Mouse (Mus musculus) ES-E14 (cell line): ENCODE measurements around the gene Hdhd5. TPM values are rescaled to one million over a fixed set of nuclear protein-coding genes. Genes with fewer than 3 reads are reported as not detected.

Source experiments
- DNase-seq: peaks from one replicate; pipeline ENCODE4 v3.0.0-alpha.2; 2013; ENCODE audit warnings: low read depth, low spot score
- H3K27ac ChIP-seq: 2 replicates; pipeline ENCODE4 v1.5.1; 2012; ENCODE audit warnings: low read depth, mild to moderate bottlenecking, low read length, moderate library complexity, mixed read lengths; ENCODE audit not compliant: poor library complexity, insufficient read depth, severe bottlenecking
- H3K36me3 ChIP-seq: 2 replicates; pipeline ENCODE4 v1.6.1; 2012; ENCODE audit warnings: mild to moderate bottlenecking, low read length, moderate library complexity, mixed read lengths; ENCODE audit not compliant: control insufficient read depth, poor library complexity, insufficient read depth, severe bottlenecking
- H3K4me1 ChIP-seq, 2 experiments: fragments of 150-350 bp in 1 of 2; sonication (generic) in 1 of 2; 2 replicates each; pipeline ENCODE4 v1.6.1; 2012; ENCODE audit warnings: low read length in 2 of 2, mild to moderate bottlenecking in 1 of 2, mixed read lengths in 1 of 2; ENCODE audit not compliant: control insufficient read depth in 2 of 2, insufficient read depth in 2 of 2, poor library complexity in 1 of 2
- H3K4me3 ChIP-seq, 2 experiments: fragments of 150-350 bp in 1 of 2; sonication (generic) in 1 of 2; 2 replicates each; pipeline ENCODE4 v1.5.1; 2012; ENCODE audit warnings: low read length in 2 of 2, low read depth in 1 of 2, mild to moderate bottlenecking in 1 of 2, mixed read lengths in 1 of 2; ENCODE audit not compliant: insufficient read depth in 1 of 2, poor library complexity in 1 of 2, severe bottlenecking in 1 of 2
- H3K9ac ChIP-seq: 2 replicates; pipeline ENCODE4 v1.6.1; 2012; ENCODE audit warnings: low read depth, mild to moderate bottlenecking, low read length, mixed read lengths; ENCODE audit not compliant: poor library complexity, insufficient read depth, severe bottlenecking
- H3K9me3 ChIP-seq: fragments of 150-350 bp; sonication (generic); 2 replicates; pipeline ENCODE4 v1.6.1; 2012; ENCODE audit warnings: low read depth, mild to moderate bottlenecking, low read length; ENCODE audit not compliant: control insufficient read depth, insufficient read depth
- CHD2 ChIP-seq: IDR thresholded peaks from 2 replicates; pipeline ENCODE4 v1.6.1; 2014; ENCODE audit warnings: mild to moderate bottlenecking, low read depth, low read length, inconsistent platforms
- HCFC1 ChIP-seq: IDR thresholded peaks from 2 replicates; pipeline ENCODE4 v1.6.1; 2012; ENCODE audit warnings: low read length, inconsistent platforms, borderline replicate concordance; ENCODE audit not compliant: insufficient read depth
- MAFK ChIP-seq: IDR thresholded peaks from 2 replicates; pipeline ENCODE4 v1.6.1; 2014; ENCODE audit warnings: mild to moderate bottlenecking, low read depth, low read length, inconsistent platforms; ENCODE audit not compliant: insufficient read depth
- ZC3H11A ChIP-seq: IDR thresholded peaks from 2 replicates; pipeline ENCODE4 v1.6.1; 2012; ENCODE audit warnings: low read depth, mild to moderate bottlenecking, inconsistent platforms, low read length, borderline replicate concordance
- ZNF384 ChIP-seq: IDR thresholded peaks from 2 replicates; pipeline ENCODE4 v1.6.1; 2012; ENCODE audit warnings: low read depth, low read length, inconsistent platforms
- in situ Hi-C, 2 experiments: fragments of 600-800 bp; cut with MboI; formaldehyde crosslinking; loops; one replicate each; pipeline ENCODE4 v1.15.1; 2025; ENCODE audit warnings: low sequenced_read_pairs in 2 of 2, inconsistent platforms in 1 of 2; ENCODE audit not compliant: unreplicated experiment in 2 of 2
- total RNA-seq: library from RNA; depleted of rRNA; stranded (reverse); fragments of 300-350 nt; gene quantifications from 2 replicates; pipeline ENCODE4 v1.2.3, GENCODE M21; 2012

Hdhd5 gene
- total RNA-seq, 1 experiment, result 27.4 TPM

DNA sequence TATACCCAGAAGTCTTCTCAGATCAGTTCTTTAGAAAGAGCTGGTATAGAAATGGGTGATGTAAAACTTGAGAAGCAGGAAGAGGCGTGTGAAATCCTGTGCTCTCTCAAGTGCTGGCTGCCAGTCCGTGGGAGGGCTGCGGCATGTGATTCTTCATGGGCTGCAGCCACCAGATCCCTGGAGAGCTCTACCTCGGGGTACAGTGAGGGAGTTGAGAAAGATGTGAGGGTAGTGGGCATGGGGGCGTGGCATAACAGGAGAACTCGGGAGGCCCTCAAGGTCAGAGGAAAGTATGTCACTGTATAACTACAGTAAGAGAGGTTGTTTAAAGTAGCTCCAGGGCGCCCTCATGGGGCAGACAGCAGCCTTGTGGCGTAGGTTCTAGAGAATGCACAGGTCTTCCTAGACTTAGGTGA is 47.9 kb downstream of the Hdhd5 start:
- Histone ChIP-seq H3K4me1 (no peaks in the 10 kb centered on the region), H3K4me3 (no peak overlapping the region), H3K36me3 (no peaks in the 10 kb centered on the region; the same call in 1 of the 2 replicates), H3K27ac (no peak overlapping the region), H3K9ac (no peak overlapping the region), H3K9me3 (no peaks in the 10 kb centered on the region)
- no peak for TF ChIP-seq CHD2
- no peak for TF ChIP-seq ZC3H11A
- TF ChIP-seq HCFC1, result no peak
- no peak for TF ChIP-seq MAFK
- TF ChIP-seq ZNF384, result no peak
- peak; percentile 34 for DNase-seq
- in situ Hi-C loops, result no loop called here

DNA sequence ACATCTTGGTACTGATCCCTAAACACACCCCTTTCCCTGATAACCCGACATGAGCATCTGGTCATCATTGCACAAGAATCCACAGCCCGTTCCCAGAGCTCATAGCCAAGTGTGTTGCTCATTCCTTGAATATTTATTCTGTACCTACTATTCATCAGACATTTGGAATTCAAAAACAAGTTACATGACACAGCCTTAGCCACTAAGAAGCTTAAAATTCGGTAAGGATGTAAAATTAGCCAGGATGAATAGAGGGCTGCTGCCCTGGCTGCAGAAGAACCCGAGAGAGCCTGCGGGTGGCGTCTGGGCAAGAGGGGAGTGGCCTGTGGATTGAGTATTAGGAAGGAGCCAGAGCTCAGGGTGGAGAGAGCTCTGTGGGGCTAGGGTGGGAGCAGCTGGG is 48.4 kb downstream of the Hdhd5 start:
- no peak overlapping the region for H3K9ac ChIP-seq
- no peaks in the 10 kb centered on the region for H3K4me1 ChIP-seq
- H3K9me3 ChIP-seq, result no peaks in the 10 kb centered on the region
- in situ Hi-C loops, result no loop called here
- DNase-seq, result no peak
- no peak overlapping the region for H3K4me3 ChIP-seq
- no peaks in the 10 kb centered on the region; the same call in 1 of the 2 replicates for H3K36me3 ChIP-seq
- no peak overlapping the region for H3K27ac ChIP-seq
- TF ChIP-seq ZC3H11A, result no peak

DNA sequence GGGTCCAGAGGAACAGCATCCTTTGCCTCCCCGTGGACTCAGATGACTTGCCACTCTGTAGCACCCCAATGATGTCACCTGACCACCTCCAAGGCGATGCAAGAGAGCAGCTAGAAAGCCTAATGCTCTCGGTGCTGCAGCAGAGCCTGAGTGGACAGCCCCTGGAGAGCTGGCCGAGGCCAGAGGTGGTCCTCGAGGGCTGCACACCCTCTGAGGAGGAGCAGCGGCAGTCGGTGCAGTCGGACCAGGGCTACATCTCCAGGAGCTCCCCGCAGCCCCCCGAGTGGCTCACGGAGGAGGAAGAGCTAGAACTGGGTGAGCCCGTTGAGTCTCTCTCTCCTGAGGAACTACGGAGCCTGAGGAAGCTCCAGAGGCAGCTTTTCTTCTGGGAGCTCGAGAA is 49.1 kb downstream of the Hdhd5 start:
- Histone ChIP-seq H3K27ac (no peak overlapping the region), H3K36me3 (no peaks in the 10 kb centered on the region; the same call in 1 of the 2 replicates), H3K9me3 (no peaks in the 10 kb centered on the region), H3K4me3 (no peak overlapping the region), H3K4me1 (no peaks in the 10 kb centered on the region), H3K9ac (no peak overlapping the region)
- TF ChIP-seq ZC3H11A, result no peak
- no peak for TF ChIP-seq HCFC1
- TF ChIP-seq MAFK, result no peak
- no peak for TF ChIP-seq CHD2
- TF ChIP-seq ZNF384, result no peak
- in situ Hi-C loops, result no loop called here
- no peak for DNase-seq

DNA sequence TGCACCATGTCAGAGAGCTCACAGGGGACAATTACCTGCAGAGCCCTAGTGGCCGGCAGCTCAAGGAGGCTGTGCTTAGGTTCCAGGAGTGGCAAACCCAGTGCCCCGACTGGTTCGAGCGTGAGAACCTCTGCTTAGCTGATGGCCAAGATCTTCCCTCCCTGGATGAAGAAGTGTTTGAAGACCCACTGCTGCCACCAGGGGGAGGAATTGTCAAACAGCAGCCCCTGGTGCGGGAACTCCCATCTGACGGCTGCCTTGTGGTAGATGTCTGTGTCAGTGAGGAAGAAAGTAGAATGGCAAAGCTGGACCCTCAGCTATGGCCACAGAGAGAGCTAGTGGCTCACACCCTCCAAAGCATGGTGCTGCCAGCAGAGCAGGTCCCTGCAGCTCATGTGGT is 49.6 kb downstream of the Hdhd5 start:
- in situ Hi-C loops, result no loop called here
- TF ChIP-seq ZNF384, result no peak
- no peak for DNase-seq
- Histone ChIP-seq H3K9me3 (no peaks in the 10 kb centered on the region), H3K4me1 (no peaks in the 10 kb centered on the region), H3K4me3 (no peak overlapping the region), H3K9ac (no peak overlapping the region), H3K36me3 (no peaks in the 10 kb centered on the region; the same call in 1 of the 2 replicates), H3K27ac (no peak overlapping the region)

DNA sequence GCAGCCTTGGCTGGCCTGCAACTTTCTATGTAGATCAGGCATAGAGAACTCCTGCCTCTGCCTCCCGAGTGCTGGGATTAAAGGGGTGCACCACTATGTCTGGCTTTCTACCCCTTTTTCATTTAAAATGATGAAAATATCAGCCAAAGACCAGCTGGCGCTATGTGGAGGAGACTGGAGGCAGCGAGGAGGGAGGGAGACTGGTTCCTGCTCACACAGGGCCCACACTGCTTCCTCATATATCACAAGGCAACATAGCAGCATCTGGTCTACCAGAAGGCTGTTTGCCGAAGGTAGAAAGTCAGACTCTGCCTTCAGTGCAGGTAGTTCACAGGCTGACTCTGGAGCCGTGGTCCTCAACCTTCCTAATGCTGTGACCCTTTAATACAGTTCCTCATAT is 50.8 kb downstream of the Hdhd5 start:
- no peak for TF ChIP-seq ZNF384
- no peak for TF ChIP-seq ZC3H11A
- H3K36me3 ChIP-seq, result no peaks in the 10 kb centered on the region; the same call in 1 of the 2 replicates
- H3K4me1 ChIP-seq, result no peaks in the 10 kb centered on the region
- H3K4me3 ChIP-seq, result no peak overlapping the region
- H3K27ac ChIP-seq, result no peak overlapping the region
- no peaks in the 10 kb centered on the region for H3K9me3 ChIP-seq
- in situ Hi-C loops, result no loop called here
- no peak overlapping the region for H3K9ac ChIP-seq
- DNase-seq, result no peak
